Comparison of ENCODE assay signal across 8 mouse cellular contexts in the genomic region with DNA sequence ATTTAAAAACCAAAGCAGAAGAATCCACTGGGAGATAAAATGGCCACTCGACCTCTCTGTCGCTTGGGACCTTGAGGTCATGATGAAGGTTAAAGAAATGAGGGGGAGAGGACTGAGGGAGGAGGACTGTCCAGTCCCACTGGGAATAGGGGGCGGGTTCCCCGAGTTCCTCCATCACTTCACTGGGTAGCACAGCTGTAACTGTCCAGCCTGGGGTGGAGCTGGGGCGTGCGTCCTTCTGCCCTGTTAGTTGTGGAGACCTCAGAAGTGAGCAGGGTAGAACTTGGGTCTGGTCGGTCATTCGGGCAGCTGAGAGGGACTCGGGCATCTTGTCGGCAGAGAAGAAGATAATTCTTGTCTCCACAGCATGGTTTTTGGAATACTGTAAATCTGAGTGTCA. TPM values are rescaled to one million over a fixed set of nuclear protein-coding genes. Genes with fewer than 3 reads are reported as not detected.
DNase-seq lines count a peak whose midpoint lies in the region; ATAC-seq and TF ChIP-seq lines count a peak whose summit lies in the region.

No protein-coding gene starts in this region.

- ATAC-seq in intestine, embryonic 15.5 days, result peak; percentile 56
- ATAC-seq in neural tube, embryonic 14.5 days (ENCODE audit: low read depth), result no peak

- peaks cover 11% of the 10 kb centered on the region for H3K27me3 ChIP-seq in forebrain, embryonic 10.5 days (ENCODE audit: poor library complexity, severe bottlenecking)
- no peaks in the 10 kb centered on the region for H3K27me3 ChIP-seq in intestine, embryonic 15.5 days (replicated peaks)
- no peaks in the 10 kb centered on the region for H3K27me3 ChIP-seq in neural tube, embryonic 14.5 days (ENCODE audit: control insufficient read depth, insufficient read depth, low read length)

- no peak for DNase-seq in lung, adult 2 months
- no peak for DNase-seq in lung, postnatal 36 days
- no peak for DNase-seq in forebrain, embryonic 10.5 days (ENCODE audit: extremely low spot score, low spot score)
- DNase-seq in adrenal gland, adult 2 months, result no peak
- no peak for DNase-seq in adrenal gland, postnatal 14 days
- no peak for DNase-seq in right cerebral cortex, adult 18-20 months

- no peak; the same call in 1 of the 2 replicates for TF ChIP-seq POLR2A in lung, adult 2 months (IDR thresholded peaks at IDR 0.05; ENCODE audit: borderline replicate concordance, extremely low read depth, low read depth, low read length)

- TF ChIP-seq CTCF in lung, adult 2 months (IDR thresholded peaks at IDR 0.05; ENCODE audit: insufficient read depth, low read length), result no peak

- peak overlapping the region; percentile 55 for H3K9ac ChIP-seq in intestine, embryonic 15.5 days
- peak overlapping the region; percentile 61 for H3K9ac ChIP-seq in neural tube, embryonic 14.5 days (replicated peaks; ENCODE audit: low read depth, low read length)

- peak overlapping the region; percentile 72 for H3K4me3 ChIP-seq in lung, adult 2 months (replicated peaks; ENCODE audit: extremely low read depth, low read depth, low read length)
- H3K4me3 ChIP-seq in forebrain, embryonic 10.5 days, result peak overlapping the region; percentile 68
- H3K4me3 ChIP-seq in intestine, embryonic 15.5 days (replicated peaks), result peak overlapping the region; percentile 54
- H3K4me3 ChIP-seq in neural tube, embryonic 14.5 days (ENCODE audit: low read depth, low read length), result peak overlapping the region; percentile 50

- WGBS in lung, adult 2 months, result 20% methylated on average over 10 of the region's 10 CpGs
- WGBS in forebrain, embryonic 10.5 days, result 31% methylated on average over 10 of the region's 10 CpGs
- 30% methylated on average over 10 of the region's 10 CpGs for WGBS in intestine, embryonic 15.5 days
- WGBS in neural tube, embryonic 14.5 days, result 29% methylated on average over 10 of the region's 10 CpGs

- peak overlapping the region; percentile 78 for H3K4me2 ChIP-seq in intestine, embryonic 15.5 days (replicated peaks)
- H3K4me2 ChIP-seq in neural tube, embryonic 14.5 days (ENCODE audit: low read depth, low read length), result peak overlapping the region; percentile 91

- H3K27ac ChIP-seq in forebrain, embryonic 10.5 days, result peak overlapping the region; percentile 82
- H3K27ac ChIP-seq in intestine, embryonic 15.5 days, result no peak overlapping the region
- H3K27ac ChIP-seq in neural tube, embryonic 14.5 days (ENCODE audit: low read depth, low read length), result peak overlapping the region; percentile 64

- H3K36me3 ChIP-seq in forebrain, embryonic 10.5 days (replicated peaks), result no peaks in the 10 kb centered on the region
- H3K36me3 ChIP-seq in intestine, embryonic 15.5 days, result no peaks in the 10 kb centered on the region
- no peaks in the 10 kb centered on the region for H3K36me3 ChIP-seq in neural tube, embryonic 14.5 days (ENCODE audit: control insufficient read depth, insufficient read depth, low read length)

- H3K9me3 ChIP-seq in forebrain, embryonic 10.5 days, result no peaks in the 10 kb centered on the region
- no peaks in the 10 kb centered on the region for H3K9me3 ChIP-seq in intestine, embryonic 15.5 days
- no peaks in the 10 kb centered on the region for H3K9me3 ChIP-seq in neural tube, embryonic 14.5 days (ENCODE audit: control insufficient read depth, low read length)

- H3K4me1 ChIP-seq in lung, adult 2 months (ENCODE audit: control insufficient read depth, insufficient read depth, low read length), result peaks cover 2% of the 10 kb centered on the region; the same call in 1 of the 2 replicates
- peaks cover 11% of the 10 kb centered on the region for H3K4me1 ChIP-seq in forebrain, embryonic 10.5 days
- 0 out of 2 replicates have a peak, but pooled peaks cover 2% of the 10 kb centered on the region for H3K4me1 ChIP-seq in intestine, embryonic 15.5 days (replicated peaks)
- no peaks in the 10 kb centered on the region for H3K4me1 ChIP-seq in neural tube, embryonic 14.5 days (ENCODE audit: control insufficient read depth, insufficient read depth, low read length)

RNA-seq across cellular contexts. Expression of gene H2-Eb1, which starts 3.6 kb away (rescaled TPM):
- 256 and 285 TPM in 2 replicates for polyA plus RNA-seq in lung, adult 2 months (2012; rRNA removed)
- polyA plus RNA-seq in forebrain, embryonic 10.5 days (2016; fragmentation: Nextera tagmentation; extraction: Ambion mirVana), result 0.54 and 1.0 TPM in 2 replicates
- 6.9 and 7.4 TPM in 2 replicates for polyA plus RNA-seq in intestine, embryonic 15.5 days (2015; fragmentation: Nextera tagmentation; extraction: Ambion mirVana)
- 3.5 and 4.0 TPM in 2 replicates for polyA plus RNA-seq in neural tube, embryonic 14.5 days (2014; fragmentation: Nextera tagmentation; extraction: Ambion mirVana)
- total RNA-seq in adrenal gland, adult 2 months (2021), result 100 to 1,000 TPM in 1 of 2 experiments, 10 to 100 TPM in 1; 67.3 to 144 TPM
- 59.2 and 66.0 TPM in 2 replicates for polyA plus RNA-seq in adrenal gland, adult 2 months (2012; rRNA removed)
- 22.8 and 92.3 TPM in 2 replicates for total RNA-seq in adrenal gland, postnatal 14 days (2021)

RNA-seq across cellular contexts. Expression of gene H2-Eb2, which starts 16.2 kb away (rescaled TPM):
- polyA plus RNA-seq in lung, adult 2 months (2012; rRNA removed), result 0.63 and 1.2 TPM in 2 replicates
- not detected in 2 replicates for polyA plus RNA-seq in forebrain, embryonic 10.5 days (2016; fragmentation: Nextera tagmentation; extraction: Ambion mirVana)
- polyA plus RNA-seq in intestine, embryonic 15.5 days (2015; fragmentation: Nextera tagmentation; extraction: Ambion mirVana), result not detected in 2 replicates
- 0.15 and 0.17 TPM in 2 replicates for polyA plus RNA-seq in neural tube, embryonic 14.5 days (2014; fragmentation: Nextera tagmentation; extraction: Ambion mirVana)
- total RNA-seq in adrenal gland, adult 2 months (2021), result not detected
- 0.03 TPM in 1 of 2 replicates, not detected in the other for polyA plus RNA-seq in adrenal gland, adult 2 months (2012; rRNA removed)
- 1.1 TPM in 1 of 2 replicates, not detected in the other for total RNA-seq in adrenal gland, postnatal 14 days (2021)

RNA-seq across cellular contexts. Expression of gene H2-Aa, which starts 21.6 kb away (rescaled TPM):
- 544 and 571 TPM in 2 replicates for polyA plus RNA-seq in lung, adult 2 months (2012; rRNA removed)
- polyA plus RNA-seq in forebrain, embryonic 10.5 days (2016; fragmentation: Nextera tagmentation; extraction: Ambion mirVana), result 0.17 TPM in 1 of 2 replicates, not detected in the other
- polyA plus RNA-seq in intestine, embryonic 15.5 days (2015; fragmentation: Nextera tagmentation; extraction: Ambion mirVana), result 10.2 TPM in 2 replicates
- 0.24 TPM in 1 of 2 replicates, not detected in the other for polyA plus RNA-seq in neural tube, embryonic 14.5 days (2014; fragmentation: Nextera tagmentation; extraction: Ambion mirVana)
- 100 to 1,000 TPM in 1 of 2 experiments, 10 to 100 TPM in 1; 85.9 to 137 TPM for total RNA-seq in adrenal gland, adult 2 months (2021)
- polyA plus RNA-seq in adrenal gland, adult 2 months (2012; rRNA removed), result 134 and 150 TPM in 2 replicates
- total RNA-seq in adrenal gland, postnatal 14 days (2021), result 21.7 and 108 TPM in 2 replicates

RNA-seq across cellular contexts. Expression of gene Btnl2, which starts 45.4 kb away (rescaled TPM):
- 0.37 and 0.78 TPM in 2 replicates for polyA plus RNA-seq in lung, adult 2 months (2012; rRNA removed)
- not detected in 2 replicates for polyA plus RNA-seq in forebrain, embryonic 10.5 days (2016; fragmentation: Nextera tagmentation; extraction: Ambion mirVana)
- 3.7 and 5.0 TPM in 2 replicates for polyA plus RNA-seq in intestine, embryonic 15.5 days (2015; fragmentation: Nextera tagmentation; extraction: Ambion mirVana)
- not detected in 2 replicates for polyA plus RNA-seq in neural tube, embryonic 14.5 days (2014; fragmentation: Nextera tagmentation; extraction: Ambion mirVana)
- under 1 TPM; 0.40 to 0.73 TPM for total RNA-seq in adrenal gland, adult 2 months (2021)
- 0.04 and 0.16 TPM in 2 replicates for polyA plus RNA-seq in adrenal gland, adult 2 months (2012; rRNA removed)
- total RNA-seq in adrenal gland, postnatal 14 days (2021), result 0.26 and 0.64 TPM in 2 replicates

RNA-seq across cellular contexts. Expression of gene H2-Ab1, which starts 51.7 kb away (rescaled TPM):
- polyA plus RNA-seq in lung, adult 2 months (2012; rRNA removed), result 1,370 and 1,736 TPM in 2 replicates
- polyA plus RNA-seq in forebrain, embryonic 10.5 days (2016; fragmentation: Nextera tagmentation; extraction: Ambion mirVana), result 9.8 and 12.5 TPM in 2 replicates
- polyA plus RNA-seq in intestine, embryonic 15.5 days (2015; fragmentation: Nextera tagmentation; extraction: Ambion mirVana), result 17.1 and 21.4 TPM in 2 replicates
- polyA plus RNA-seq in neural tube, embryonic 14.5 days (2014; fragmentation: Nextera tagmentation; extraction: Ambion mirVana), result 1.1 and 1.7 TPM in 2 replicates
- 10 to 100 TPM; 78.4 to 97.1 TPM for total RNA-seq in adrenal gland, adult 2 months (2021)
- 364 and 513 TPM in 2 replicates for polyA plus RNA-seq in adrenal gland, adult 2 months (2012; rRNA removed)
- total RNA-seq in adrenal gland, postnatal 14 days (2021), result 19.8 and 71.0 TPM in 2 replicates

Comparison
In these comparisons a context has a peak if more than half of its experiments do, and no peak if none do; other contexts are left out.
1. RNA of gene H2-Aa, which starts 21.6 kb away (polyA plus RNA-seq): 544 to 571 TPM in lung, adult 2 months and 134 to 150 TPM in adrenal gland, adult 2 months; 10.2 TPM in intestine, embryonic 15.5 days, 0.24 TPM in neural tube, embryonic 14.5 days and 0.17 TPM in forebrain, embryonic 10.5 days; every median in the first group is over 10 times any median in the second.
2. Peak in every context shown above with its lines, with median percentiles within 50 percentile points of each other: H3K4me3 ChIP-seq.